Mouse (Mus musculus) T-helper 1 cell (primary cell): ENCODE data around the gene Bbip1.

Experiments used
- in situ Hi-C: fragments of 300-600 bp; cut with MboI, MseI; formaldehyde crosslinking; loops from one replicate; pipeline ENCODE4 v1.15.1; 2025; ENCODE audit warnings: high pct_unique_total_duplicates

Gene Bbip1

GRCm38 (mm10) chr19:53891569-53891968 is 52.9 kb downstream of the Bbip1 start:
- in situ Hi-C loops, result no loop called here

DNA sequence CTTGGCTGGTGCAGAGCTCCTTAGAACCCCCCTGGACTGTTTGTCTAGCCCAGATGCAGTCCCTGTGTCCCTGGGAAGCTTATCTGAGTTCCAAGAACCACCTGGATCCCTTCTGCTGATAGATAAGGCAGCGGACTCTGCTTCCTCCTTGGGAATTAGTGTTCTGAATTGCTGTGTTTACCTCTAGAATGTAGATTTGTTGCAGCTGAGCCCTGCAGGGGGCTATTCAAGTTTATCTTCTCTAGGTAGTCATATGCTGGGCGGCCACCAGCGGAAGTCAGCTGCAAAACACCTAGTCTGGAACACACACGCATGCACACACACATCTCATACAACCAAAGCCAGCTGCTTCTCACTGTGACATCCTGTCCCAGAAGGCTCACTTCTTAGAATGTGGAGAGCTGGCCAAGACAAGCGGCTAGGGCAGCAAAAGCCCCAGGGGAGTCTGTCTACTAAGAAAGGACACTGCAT is 53.6 kb downstream of the Bbip1 start:
- in situ Hi-C loops, result no loop called here

DNA sequence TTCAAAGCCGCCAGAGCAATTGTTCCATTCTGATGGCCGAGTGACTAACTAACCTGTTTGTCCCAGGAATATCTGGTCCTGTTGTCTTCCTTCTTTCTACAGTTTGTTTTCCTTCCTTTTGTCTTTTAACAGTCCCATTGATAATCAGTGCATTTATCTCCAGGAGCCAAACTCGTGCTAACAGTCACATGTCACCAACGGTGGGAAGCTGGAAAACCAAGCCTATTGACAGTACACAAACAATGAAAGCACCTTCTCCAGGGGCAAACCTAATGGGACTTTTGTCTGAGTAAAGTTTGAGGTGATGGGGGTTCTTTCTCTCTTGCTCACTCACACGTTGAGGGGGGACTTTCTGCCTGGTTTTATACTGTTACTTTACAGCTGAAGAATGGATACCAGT is 54.2 kb downstream of the Bbip1 start:
- in situ Hi-C loops, result no loop called here

GRCm38 (mm10) chr19:53889555-53889954 is 54.9 kb downstream of the Bbip1 start:
- in situ Hi-C loops, result no loop called here

GRCm38 (mm10) chr19:53888331-53888730 is 56.1 kb downstream of the Bbip1 start:
- in situ Hi-C loops, result no loop called here

DNA sequence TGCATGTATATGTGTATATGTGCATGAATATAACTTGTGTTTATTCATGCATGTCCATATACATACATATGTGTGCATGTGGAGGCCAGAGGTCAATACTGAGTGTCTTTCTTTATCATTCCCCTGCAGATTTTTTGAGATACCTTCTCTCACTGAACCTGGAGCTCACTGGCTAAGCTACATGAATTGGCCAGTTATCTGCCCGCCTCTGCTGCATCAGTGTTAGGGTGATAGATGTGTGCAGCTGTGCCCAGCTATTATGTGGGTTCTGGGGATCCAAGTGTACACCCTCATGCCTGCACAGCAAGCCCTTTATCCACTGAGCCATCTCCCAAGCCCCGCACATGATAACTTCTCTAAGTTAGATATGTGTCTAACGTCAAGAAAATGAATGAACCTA is 56.6 kb downstream of the Bbip1 start:
- in situ Hi-C loops, result no loop called here

DNA sequence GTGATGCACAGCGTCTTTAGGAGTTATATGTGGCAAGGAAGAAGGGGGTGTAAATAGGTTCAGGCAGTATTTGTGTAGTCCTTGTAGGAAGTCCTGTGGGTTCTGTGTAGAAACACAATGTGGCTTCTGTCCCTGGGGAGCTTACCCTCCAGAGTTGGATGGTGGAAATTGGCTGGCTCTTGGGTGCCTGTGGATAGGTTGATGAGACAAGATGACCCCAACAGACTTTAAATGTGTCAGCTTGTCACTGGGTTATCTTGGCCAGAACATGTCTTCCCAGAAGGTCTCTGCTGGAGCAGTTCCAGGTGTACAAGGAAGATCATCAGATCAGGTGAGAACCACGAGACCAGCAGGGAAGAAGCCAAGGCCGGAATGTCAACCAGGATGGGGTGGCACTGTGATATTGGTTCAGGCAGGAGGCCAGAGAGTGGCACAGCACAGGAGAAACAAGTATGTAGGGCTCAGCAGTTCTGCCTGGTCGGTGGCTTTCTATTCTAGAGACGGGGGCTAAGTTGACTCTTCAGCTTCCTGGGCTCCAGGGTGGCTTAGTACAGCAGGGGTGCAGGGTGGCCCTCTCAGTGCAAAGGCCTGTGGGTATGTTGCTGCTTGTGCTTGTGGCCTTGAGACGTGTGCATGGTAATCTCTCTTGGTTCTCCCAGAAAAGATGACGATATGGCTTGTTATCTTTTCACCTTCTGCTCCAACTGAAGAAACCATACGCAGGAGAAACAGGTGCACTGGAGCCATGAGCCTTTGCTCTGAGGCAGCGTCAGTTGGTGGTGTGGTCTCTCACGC is 57.7 kb downstream of the Bbip1 start:
- in situ Hi-C loops, result no loop called here

- in situ Hi-C loops, result no loop called here
These were observed 59.0 kb downstream of the Bbip1 start for GRCm38 (mm10) chr19:53885450-53885849.

GRCm38 (mm10) chr19:53881786-53882185 is 62.6 kb downstream of the Bbip1 start:
- in situ Hi-C loops, result no loop called here

GRCm38 (mm10) chr19:53880460-53880859 is 64.0 kb downstream of the Bbip1 start:
- in situ Hi-C loops, result no loop called here
